Mouse (Mus musculus) hindlimb bud, embryonic 11.5 days (tissue): Measurements from ENCODE around the gene Zfp692.
"Not testable (repeated sequence)": the region's sequence is repeated elsewhere in the genome, so short reads cannot be mapped to it uniquely, and the experiment has no call there.

ENCODE experiments used
- DNase-seq: peaks from one replicate; pipeline ENCODE4 v3.0.0-alpha.2; 2012; ENCODE audit warnings: low read depth, low spot score; ENCODE audit errors: extremely low spot score

Zfp692 gene

DNA sequence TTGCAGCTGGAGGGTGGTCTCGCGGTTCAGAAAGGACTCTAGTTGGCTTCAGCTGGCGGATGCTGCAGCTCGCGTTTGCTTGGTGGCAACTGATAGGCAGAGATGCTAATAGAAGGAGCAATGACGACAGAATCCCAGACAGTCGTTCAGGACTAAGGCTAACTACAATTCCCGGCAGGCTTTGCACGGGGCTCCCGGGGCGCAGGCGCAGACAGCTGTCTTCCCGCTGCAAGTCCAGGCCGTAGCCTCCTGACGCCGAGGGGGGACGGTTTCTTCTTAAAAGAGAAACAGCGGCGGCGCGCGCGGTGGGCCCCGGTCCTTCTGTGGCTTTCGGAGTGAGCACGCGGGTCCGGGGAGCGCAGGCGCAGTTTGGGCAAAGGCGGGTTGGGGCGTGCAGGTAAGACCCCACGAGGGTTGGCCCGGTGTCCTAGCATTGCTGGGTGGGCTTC, at the start of gene Zfp692:
Zfp692 (plus strand) TSS at position 210 of the 449 bp plus-strand sequence.
- DNase-seq, result no peak

DNA sequence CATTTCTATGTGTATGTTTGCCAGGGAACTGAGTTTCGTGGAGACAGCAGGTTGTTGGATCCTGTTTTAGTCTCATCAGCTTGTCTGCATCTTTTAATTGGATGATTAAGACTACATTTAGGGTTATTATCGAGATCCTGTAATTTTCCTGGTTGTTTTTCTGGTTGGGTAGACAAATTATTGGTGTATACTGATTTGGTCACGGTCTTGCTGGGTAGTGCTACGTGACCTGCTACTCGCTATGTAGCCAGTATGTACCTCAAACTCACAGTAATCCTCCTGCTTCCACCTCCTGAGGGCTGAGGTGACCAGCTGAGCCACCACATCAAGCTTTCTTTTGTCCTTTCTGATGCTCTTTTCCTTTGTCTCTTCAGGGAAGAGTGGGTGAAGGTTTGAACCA, 49.1 kb upstream of the Zfp692 start:
- no peak for DNase-seq

- DNase-seq, result no peak
These were observed 46.7 kb upstream of the Zfp692 start for GRCm38 (mm10) chr11:58260156-58260555.

DNA sequence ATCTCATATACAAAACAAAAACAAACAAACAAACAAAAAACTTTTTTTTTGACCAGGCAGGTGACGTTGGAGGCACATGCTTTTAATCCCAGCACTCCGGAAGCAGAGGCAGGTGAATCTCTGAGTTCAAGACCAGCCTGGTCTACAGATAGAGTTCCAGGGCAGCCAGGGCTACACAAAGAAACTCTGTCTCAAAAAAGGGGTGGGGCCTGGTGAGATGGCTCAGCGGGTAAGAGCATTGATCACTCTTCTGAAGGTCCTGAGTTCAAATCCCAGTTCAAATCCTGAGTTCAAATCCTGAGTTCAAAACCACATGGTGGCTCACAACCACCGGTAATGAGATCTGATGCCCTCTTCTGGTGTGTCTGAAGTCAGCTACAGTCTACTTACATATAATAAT, 45.0 kb upstream of the Zfp692 start:
- no peak for DNase-seq

GRCm38 (mm10) chr11:58262336-58262735, 44.5 kb upstream of the Zfp692 start:
- no peak for DNase-seq

GRCm38 (mm10) chr11:58263516-58263915, 43.4 kb upstream of the Zfp692 start:
- DNase-seq, result no peak

DNA sequence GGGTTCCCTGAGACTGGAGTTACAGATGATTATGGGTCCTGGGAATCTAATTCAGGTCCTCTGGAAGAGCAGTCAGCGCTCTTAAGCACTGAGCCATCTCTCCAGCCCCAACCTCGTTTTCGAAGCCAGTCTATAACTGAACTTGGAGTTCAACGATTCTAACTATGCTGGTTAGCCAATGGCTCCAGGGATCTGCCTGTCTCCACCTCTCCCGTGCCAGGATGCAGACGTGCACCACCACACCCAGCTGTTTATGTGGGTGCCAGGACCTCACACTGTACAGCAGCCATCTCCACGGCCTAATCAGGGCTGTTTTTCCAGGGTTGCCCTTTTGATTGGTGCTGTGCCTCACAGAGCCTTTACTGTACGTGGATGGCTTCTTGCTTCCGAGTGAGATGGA, 42.3 kb upstream of the Zfp692 start:
- DNase-seq, result no peak

DNA sequence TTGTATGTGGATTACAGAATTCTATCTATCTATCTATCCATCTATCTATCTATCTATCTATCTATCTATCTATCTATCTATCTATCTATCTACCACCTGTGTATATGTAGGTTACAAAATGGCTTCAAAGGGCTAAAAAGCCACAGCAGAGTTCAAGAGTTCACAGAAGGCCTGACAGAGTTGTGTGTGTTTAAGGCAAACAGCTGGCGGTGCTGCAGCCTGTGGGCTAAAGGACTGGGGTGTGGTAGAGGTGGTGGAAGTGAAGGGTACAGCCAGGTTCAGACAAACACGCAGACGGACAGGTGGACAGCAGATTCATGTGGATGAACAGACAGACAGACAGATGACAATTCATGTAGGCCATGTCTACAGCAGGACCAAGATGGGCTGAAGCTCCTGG, 38.6 kb upstream of the Zfp692 start:
- no peak for DNase-seq

GRCm38 (mm10) chr11:58274572-58274971, 32.3 kb upstream of the Zfp692 start, which contains the start of gene 4930438A08Rik:
Gene 4930438A08Rik, plus strand, starts transcription at chr11:58274799.
- DNase-seq, result no peak

DNA sequence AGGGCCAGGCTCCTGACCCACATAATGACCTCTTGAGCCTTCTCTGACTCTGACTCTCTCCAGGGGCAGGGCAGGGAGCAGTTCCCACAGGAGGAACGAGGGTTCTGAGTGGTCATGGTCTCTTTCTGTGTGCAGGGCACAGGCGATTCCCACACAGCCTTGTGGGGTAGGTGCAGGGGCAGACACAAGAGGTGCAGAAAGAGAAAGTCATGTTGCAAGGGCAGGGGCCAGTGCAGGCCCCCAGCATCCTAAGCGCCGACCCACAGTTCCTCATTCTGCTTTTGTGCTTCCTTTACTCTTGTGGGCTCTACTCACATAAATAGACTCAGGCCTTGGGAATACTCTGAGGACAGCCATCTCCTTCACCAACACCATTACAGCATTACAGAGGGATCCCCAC, 31.1 kb upstream of the Zfp692 start:
- DNase-seq, result no peak

DNA sequence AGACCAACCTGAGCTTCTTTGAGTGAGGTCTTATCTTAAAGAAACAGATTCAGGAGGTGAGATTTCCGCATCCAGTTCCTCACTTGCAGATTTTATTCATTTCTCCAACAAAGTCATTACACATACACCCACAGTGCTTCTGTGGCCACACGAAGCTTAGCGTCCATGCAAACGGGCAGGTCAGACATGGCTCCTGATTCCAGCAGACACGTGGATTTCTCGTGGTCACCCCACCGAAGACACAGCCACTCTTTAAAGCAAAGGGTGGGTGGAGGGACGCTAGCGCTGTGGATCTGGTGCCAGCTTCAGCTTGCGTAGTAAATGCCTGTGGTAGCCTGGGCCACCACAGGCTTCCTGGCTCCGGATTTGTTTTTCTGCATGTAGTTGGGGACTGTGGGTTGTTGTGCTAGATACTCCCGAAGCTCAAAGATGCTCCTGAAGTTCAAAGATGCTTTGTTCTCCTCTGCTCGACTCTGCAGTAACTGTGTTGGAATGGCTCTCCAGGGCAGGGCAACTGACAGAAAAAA, 24.8 kb upstream of the Zfp692 start:
- no peak for DNase-seq

- no peak for DNase-seq
These were observed 24.4 kb upstream of the Zfp692 start for GRCm38 (mm10) chr11:58282518-58282917.

DNA sequence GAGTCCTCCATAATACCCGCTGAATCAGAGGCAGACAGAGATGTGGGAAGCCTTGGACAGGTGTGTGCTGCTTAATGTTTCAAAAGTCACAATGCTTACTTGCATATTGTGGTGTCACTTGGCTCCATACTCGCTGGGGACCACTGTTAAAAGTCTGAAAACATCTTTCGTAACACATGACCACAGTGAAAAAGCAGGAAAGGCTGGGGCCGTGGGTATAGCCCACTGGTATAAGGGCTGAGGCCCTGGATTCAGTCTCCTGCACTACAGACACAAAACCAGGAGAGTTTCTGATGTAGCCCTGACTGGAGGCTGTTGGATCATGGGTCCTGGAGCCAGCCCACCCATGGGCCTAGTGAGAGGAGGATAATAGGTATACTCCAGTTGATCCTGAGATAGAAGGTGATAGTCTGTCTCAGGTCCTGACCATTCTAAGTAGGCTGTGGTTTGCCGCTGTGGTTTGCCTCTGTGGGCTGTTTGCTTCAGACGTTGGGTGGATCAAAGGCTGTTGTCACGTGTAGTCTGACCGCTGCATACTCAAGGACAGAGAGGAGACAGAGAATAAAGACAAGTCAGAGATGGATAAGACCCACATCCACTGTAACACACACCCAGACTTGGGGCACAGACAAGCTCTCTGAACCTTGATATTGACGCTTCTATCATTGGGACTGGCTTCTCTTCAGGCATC, 16.7 kb upstream of the Zfp692 start:
- no peak for DNase-seq

DNA sequence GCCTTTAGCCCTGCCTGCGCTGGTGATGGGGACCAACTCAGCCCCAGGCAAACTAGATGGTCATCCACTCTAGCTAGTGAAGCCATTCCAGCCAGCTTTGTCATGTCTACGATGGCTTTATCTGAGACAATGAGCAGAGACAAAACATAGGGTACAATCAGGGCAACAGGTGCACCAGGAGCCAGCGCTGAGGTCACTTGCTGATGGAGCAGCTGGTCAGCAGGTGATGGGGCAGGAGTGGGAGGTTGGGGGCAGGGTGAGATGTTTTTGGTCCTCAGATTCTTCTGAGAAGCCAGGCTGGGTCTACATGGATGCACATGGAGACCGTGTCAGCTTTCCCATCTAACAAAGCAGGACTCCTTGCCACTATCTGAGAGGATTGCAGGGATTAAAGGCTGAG, 16.1 kb upstream of the Zfp692 start:
- DNase-seq, result no peak

- no peak for DNase-seq
These were observed 14.1 kb upstream of the Zfp692 start for GRCm38 (mm10) chr11:58292791-58293190.

DNA sequence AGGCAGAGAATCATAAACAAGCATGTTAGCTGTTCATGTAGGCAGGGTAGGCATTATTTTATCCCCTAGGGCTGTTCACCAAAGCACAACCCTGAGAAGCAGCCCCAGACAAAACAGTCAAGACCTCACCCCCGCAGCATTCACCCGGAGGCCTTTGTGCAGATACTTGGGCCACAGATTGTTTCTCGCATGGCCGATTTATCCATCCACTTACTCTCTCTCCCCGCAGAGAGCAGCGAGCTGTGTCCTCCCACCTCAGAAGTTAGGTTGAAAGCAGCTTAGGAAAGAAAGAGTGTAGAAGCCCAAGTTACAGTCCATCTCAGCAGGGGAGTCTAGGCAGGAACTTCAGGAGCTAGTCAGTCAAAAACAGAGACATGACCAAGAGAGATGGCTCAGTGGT, 9.5 kb upstream of the Zfp692 start:
- DNase-seq, result no peak

- no peak for DNase-seq
These were observed 5.8 kb upstream of the Zfp692 start for GRCm38 (mm10) chr11:58301057-58301456.

GRCm38 (mm10) chr11:58301837-58302754, 4.8 kb upstream of the Zfp692 start:
- DNase-seq, result peak; percentile 100

GRCm38 (mm10) chr11:58302774-58303445, 4.0 kb upstream of the Zfp692 start:
- no peak for DNase-seq

GRCm38 (mm10) chr11:58303594-58303993, 3.3 kb upstream of the Zfp692 start:
- no peak for DNase-seq

DNA sequence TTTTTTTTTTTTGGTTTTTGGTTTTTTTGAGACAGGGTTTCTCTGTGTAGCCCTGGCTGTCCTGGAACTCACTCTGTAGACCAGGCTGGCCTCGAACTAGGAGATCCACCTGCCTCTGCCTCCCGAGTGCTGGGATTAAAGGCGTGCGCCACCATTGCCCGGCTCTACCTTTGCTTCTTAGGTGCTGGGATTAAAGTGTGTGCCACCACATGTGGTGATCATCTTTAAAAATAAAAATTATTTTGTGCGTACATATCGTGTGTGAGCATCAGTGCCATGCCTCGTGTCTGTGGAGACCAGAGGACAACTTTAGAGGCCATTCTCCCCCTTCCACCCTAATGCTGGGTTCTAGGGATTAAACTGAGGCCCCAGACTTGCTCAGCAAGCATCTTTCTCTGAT, 1.6 kb upstream of the Zfp692 start:
- DNase-seq, result not testable (repeated sequence)
